Mouse (Mus musculus) G1E-ER4 (cell line): ENCODE data around the gene Ccm2. TPM values are rescaled to one million over a fixed set of nuclear protein-coding genes. Genes with fewer than 3 reads are reported as not detected.

Experiments used
- GATA1 ChIP-seq: IDR thresholded peaks from one replicate; pipeline ENCODE4 v1.8.0; 2012; ENCODE audit warnings: low read length, inconsistent platforms
- polyA plus RNA-seq: library from polyadenylated mRNA; stranded (reverse); fragments of >175 nt; gene quantifications from 2 replicates; pipeline ENCODE4 v1.2.3, GENCODE M21; 2012

The Ccm2 gene
- polyA plus RNA-seq, 1 experiment: 44.2 TPM

GRCm38 (mm10) chr11:6638537-6638936 lies 91.8 kb downstream of the Ccm2 start, which contains the start of gene Wap:
Gene Wap (minus strand): TSS chr11:6638637.
- no peak for TF ChIP-seq GATA1

- no peak for TF ChIP-seq GATA1
Observed at GRCm38 (mm10) chr11:6639072-6639471, 92.4 kb downstream of the Ccm2 start.

- TF ChIP-seq GATA1: no peak
Observed at GRCm38 (mm10) chr11:6644566-6644965, 97.9 kb downstream of the Ccm2 start.

Other genes starting within 250 kb of the Ccm2 start
- 217 and 244 TPM in 2 replicates for gene Zmiz2, start 157.8 kb upstream of the Ccm2 start, polyA plus RNA-seq
- gene Ppia, start 131.4 kb upstream of the Ccm2 start, polyA plus RNA-seq: 82.5 and 137 TPM in 2 replicates
- 37.2 and 73.5 TPM in 2 replicates for gene H2afv, start 102.4 kb upstream of the Ccm2 start, polyA plus RNA-seq
- 10.7 and 13.5 TPM in 2 replicates for gene Purb, start 71.0 kb upstream of the Ccm2 start, polyA plus RNA-seq
- gene Myo1g, start 25.9 kb upstream of the Ccm2 start, polyA plus RNA-seq: 27.9 and 34.5 TPM in 2 replicates
- 0.26 and 0.27 TPM in 2 replicates for gene Nacad, start 59.2 kb downstream of the Ccm2 start, polyA plus RNA-seq
- 224 and 239 TPM in 2 replicates for gene Tbrg4, start 79.2 kb downstream of the Ccm2 start, polyA plus RNA-seq
- gene Wap, start 91.8 kb downstream of the Ccm2 start, polyA plus RNA-seq: not detected in 2 replicates
- not detected in 2 replicates for gene Ramp3, start 111.6 kb downstream of the Ccm2 start, polyA plus RNA-seq